Mouse (Mus musculus) cerebellum, adult 8-10 months (tissue): ENCODE results near the gene Itpkb.

Source experiments
- DNase-seq: peaks from one replicate; pipeline ENCODE4 v3.0.0; 2022

The Itpkb gene

DNA sequence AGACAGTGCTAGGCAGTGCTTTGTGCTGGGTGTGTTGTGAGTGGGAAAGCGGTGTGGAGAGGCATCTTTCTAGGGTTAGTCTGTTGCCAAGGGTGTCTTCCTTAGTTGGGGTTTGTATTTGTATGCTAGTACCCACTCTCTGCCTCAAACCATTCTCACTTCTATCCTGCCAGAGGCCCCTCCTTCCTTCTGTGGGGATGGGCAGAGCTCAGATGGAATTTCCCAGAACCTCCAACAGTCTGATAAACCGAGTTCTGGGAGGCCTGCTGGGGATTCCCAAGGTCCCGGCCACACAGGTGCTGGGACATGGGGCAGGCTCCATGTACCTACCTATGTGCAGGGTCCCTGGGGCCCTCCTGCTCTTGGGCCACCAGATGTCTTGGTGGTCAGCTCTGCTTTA lies 93.6 kb downstream of the Itpkb start:
- no peak for DNase-seq

DNA sequence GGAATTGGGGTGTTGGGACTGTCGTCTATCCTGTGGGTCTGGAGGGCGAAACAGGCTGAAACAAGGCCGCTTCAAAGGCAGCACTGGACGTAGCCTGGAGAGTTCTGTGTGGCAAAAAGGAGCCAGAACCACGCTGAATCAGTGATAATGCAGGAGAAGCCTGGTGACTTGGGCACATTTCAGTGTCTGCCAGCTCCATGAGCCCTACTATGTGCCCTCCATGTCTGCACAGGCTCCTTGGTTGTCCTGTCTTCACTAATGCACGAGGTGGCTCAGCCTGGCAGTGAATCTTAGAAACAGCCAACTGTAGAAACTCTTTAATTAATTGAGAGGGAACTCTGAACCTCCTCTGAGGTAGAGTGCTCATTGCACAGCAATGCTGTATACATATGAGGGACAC lies 96.1 kb downstream of the Itpkb start:
- DNase-seq: no peak

GRCm38 (mm10) chr1:180427685-180428084 lies 97.4 kb downstream of the Itpkb start:
- no peak for DNase-seq

DNA sequence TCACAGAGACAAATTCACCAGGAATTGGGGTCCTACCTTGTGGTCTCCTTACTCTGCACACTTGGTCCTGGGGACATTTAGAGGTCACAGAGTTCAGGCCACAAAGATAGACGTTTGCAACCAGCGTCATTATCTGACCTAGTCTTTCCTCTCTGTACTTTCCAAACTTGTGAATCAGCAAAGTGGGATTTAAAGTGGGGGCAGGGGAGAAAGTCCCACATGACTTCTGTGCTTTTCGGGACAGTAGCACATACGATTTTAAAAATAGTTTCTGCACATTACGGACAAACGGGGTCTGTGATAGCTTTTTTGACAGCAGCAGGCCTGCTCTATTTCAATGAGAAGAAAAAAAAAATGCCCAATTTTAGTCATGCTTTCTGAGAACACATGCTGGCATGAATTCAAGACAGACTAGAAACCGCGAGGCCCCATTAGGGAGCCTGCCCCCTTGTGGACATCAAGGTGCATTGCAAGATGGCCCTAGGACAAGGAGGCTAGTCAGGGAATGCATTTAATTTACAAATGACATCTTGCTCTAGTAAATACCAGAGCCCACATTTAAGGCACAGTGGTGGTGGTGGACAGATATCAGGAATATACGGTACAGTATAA lies 97.9 kb downstream of the Itpkb start:
- peak; percentile 58 for DNase-seq

DNA sequence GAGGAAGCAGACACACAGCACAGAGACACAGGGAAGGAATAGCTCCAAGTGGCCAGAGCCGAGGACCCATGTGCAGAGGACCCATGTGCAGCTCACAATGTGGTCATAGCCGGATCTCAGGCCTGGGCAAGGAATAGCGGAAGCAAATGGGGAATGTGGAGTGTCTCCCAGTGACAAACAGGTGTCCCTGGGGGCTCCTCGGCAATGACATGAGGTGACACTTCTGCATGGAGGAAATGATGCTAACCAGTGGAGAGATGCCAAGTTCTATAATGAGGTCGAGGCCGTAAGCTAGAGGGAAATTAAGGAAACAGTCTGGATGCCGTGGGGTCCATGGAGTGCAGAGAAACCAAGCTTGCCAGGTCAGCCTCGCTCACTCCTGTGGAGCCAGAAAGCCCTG lies 98.6 kb downstream of the Itpkb start:
- no peak for DNase-seq

DNA sequence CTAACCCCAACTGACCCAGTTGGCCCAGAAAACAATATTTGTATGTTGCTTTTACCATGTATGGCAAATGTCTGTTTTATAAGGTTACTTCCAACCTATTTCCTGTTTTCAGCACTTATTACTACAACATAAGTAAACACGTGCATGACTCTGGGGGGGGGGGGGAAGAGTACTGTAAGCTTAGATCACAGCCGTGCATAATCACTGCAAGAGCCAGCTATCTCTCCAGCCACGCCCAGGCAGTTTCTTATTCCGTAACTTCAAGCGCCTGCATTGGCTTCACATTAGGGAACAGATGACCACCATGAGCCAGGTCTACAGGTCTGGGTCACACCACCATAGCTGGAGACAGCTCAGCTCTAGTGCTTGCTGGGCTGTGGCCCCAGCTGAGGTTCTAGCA lies 99.5 kb downstream of the Itpkb start:
- DNase-seq: no peak

DNA sequence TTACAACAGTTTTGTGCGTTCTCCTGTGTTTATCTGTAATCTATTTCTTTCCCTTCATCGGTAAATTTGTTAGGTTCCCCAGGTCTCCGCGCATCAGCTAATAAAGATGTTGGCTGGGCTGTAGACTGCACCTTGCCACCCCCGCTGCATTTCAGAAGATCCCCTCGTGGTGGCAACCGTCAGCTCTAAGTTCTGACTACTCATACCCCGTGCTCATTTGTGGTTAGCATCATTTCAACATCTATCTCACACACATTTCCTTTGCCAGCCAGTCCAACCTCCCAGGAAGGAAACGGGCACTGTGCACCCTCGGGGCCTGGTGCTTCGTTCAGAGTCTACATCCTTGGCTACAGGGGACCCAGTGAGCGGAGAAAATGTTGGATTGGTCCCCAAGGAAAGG lies 101.5 kb downstream of the Itpkb start:
- DNase-seq: no peak

GRCm38 (mm10) chr1:180433098-180433538 lies 102.8 kb downstream of the Itpkb start:
- DNase-seq: no peak

GRCm38 (mm10) chr1:180433796-180434566 lies 103.7 kb downstream of the Itpkb start:
- peak; percentile 72 for DNase-seq

DNA sequence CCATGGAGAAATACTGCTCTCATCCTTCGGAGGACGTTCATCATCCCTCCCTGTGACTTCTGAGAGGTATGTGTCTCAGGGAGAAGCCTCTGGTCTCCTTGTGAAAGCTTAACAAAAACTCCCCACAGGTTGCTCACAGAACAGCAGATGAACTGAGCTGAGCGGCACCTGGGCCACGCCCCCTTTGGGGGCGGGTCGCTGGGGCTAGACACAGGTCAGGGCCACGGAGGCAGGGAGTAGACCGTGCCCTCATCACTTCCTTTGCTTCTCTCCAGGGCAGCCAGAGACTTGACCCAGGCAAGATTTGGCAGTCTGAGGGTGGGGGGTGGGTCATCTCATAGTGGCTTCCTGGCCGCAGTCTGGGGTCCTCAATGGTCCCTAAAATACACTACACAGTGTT lies 104.6 kb downstream of the Itpkb start:
- no peak for DNase-seq

- DNase-seq: no peak
Measured at GRCm38 (mm10) chr1:180439496-180439895, 109.2 kb downstream of the Itpkb start.

DNA sequence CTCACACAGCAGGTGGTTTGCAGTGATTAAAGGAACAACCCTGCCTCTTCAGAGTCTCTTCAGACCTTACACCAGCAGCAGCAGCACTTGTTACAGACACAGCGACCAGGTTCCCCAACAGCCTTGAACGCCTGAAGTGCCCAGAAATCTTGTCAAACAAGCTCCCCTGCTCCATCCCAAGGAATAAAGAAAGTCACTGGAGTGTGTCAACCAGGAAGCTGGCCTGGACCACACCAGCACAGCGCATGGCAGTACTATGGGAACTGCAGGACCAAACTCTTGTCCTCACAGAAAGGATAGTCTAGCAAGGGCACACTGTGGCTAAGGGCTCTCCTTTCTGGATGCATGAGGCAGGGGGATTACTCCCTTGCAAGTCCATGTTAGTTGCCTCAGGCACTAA lies 114.1 kb downstream of the Itpkb start:
- no peak for DNase-seq

- DNase-seq: no peak
Measured at GRCm38 (mm10) chr1:180449641-180450040, 119.4 kb downstream of the Itpkb start.

GRCm38 (mm10) chr1:180458274-180458673 lies 128.0 kb downstream of the Itpkb start:
- DNase-seq: peak; percentile 27

DNA sequence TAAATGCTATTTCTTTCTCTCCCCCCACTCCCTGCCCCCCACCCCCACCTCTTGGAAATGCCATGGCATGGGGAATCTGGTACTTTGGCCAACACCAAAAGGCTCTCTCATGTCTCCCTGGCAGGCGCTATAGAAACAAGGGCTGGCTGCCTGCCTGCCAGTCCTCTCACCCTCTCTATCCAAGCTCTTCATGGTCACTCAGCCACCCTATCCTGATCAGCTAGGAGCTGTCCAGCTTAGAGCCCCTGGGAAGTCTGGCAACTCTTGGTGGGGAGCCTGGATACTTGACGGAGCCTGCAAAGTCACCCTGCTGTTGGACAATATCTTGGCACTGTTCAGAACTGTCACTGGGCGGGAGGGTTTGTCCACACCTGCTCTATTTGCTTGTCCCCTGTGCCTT lies 128.4 kb downstream of the Itpkb start:
- no peak for DNase-seq

DNA sequence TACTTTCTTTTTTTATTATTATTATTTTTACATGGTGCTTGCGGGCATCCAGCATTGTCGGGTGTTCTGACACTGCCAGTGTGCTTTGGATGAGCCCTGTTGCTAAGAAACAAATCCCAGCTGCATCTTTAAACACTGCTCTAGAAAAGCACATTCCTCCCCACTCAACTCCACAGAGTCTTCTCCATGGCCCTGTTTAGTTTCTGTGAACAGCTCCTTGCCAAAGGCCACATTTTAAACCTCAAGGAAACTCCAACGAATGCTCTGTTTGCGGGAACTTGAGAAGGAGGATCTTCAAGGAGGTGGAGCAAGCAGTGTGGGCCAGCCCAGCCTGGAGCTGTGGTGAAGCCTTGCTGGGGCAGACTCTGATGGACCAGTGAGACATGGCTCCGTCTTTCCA lies 130.4 kb downstream of the Itpkb start:
- DNase-seq: no peak

DNA sequence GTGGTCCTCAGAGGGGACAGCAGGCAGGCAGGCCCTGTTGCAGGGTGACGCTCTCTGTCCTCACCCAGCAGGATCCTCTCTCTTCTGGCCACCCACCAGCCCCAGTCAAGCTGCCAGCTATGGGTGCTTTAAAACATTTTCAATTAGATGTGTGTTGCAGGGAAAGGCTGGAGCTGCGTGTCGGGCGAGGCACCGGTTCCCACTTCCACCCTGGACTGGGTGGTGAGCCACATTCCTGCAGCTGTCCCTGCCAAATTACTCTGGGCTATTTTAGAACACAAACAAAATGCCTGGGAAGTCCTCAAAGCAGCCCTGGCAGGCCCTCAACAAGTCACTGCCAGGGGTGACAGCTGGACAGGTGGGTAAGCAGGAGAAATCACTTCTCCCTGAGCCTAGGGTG lies 132.1 kb downstream of the Itpkb start:
- no peak for DNase-seq

DNA sequence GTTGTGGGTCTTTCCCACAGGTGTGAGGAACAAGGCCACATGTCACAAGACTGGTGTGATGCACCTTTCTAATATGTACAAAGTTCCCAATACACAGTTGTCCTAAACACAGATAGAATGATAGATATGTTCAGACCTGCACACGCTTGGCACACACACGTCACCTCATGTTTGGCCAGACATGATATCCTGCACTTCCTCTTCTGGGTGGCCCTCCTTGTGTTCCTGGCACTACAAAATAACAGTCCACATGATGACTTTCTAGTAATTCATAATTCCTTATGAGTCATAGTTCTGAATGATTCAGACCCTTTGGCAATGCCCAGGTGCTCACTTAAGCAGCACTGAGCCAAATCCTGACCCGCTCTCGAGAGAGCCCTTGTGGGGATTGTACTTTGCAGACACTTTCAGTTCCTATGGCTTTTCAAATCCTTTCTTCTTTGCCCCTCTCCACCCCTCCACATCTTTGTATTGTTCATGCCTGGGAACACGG lies 132.7 kb downstream of the Itpkb start:
- DNase-seq: no peak

DNA sequence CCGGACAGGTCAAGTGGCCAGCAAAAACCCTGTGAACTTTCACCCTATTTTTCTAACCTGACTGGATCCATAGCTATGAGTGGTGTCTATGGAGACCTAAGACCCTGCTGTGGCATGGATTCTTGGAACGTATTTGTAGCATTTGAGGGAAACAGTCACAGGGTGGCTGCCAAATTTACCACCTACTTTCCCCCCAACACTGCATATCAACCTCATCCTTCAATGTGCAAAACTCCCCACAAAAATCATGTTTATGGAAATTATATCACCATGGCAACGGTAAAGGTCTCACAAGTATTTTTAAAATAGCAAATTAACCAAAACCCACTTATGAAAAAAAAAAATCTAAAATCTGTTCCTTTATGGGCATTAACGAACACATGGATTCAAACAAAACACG lies 134.1 kb downstream of the Itpkb start:
- DNase-seq: no peak

GRCm38 (mm10) chr1:180465620-180466019 lies 135.3 kb downstream of the Itpkb start:
- DNase-seq: no peak

GRCm38 (mm10) chr1:180468004-180468403 lies 137.7 kb downstream of the Itpkb start:
- DNase-seq: no peak

DNA sequence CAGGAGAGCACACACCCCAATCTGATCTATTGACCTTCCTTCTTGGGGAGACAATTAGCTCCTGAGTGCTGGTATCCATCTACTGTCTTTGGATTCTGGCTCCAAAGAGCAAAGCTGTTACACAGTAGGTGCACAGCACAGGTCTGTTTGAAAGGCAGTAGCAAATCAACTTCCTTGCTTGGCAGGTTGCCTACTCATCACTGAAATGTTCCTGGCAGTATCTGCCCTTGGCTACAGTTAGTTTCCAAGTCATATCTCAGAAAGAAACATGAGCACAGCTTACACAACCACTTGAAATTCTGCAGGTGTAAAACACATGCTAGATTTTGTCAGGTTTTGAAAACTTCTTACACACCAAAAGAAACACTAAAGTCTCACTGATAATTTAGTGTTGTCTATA lies 143.3 kb downstream of the Itpkb start:
- DNase-seq: no peak
